Mouse (Mus musculus) bone marrow, adult 2 months (tissue): ENCODE results near the gene Aamp. TPM values are rescaled to one million over a fixed set of nuclear protein-coding genes. Genes with fewer than 3 reads are reported as not detected.

Experiments used
- H3K27ac ChIP-seq: fragments of 200-500 bp; 2 replicates; pipeline ENCODE4 v1.5.1; 2012; ENCODE audit warnings: low read depth, mild to moderate bottlenecking, control low read depth, inconsistent platforms, low read length; ENCODE audit not compliant: control insufficient read depth, poor library complexity, insufficient read depth
- H3K4me1 ChIP-seq: fragments of 200-500 bp; 2 replicates; pipeline ENCODE4 v1.6.1; 2011; ENCODE audit warnings: low read length; ENCODE audit not compliant: control insufficient read depth, insufficient read depth
- H3K4me3 ChIP-seq: fragments of 200-500 bp; replicated peaks from 2 replicates; pipeline ENCODE3; 2011; ENCODE audit warnings: mild to moderate bottlenecking, low read depth, low read length, control low read depth; ENCODE audit not compliant: control insufficient read depth
- CTCF ChIP-seq: fragments of 200-500 bp; IDR thresholded peaks from 2 replicates; pipeline ENCODE4 v1.5.1; 2011; ENCODE audit warnings: low read length, control low read depth; ENCODE audit not compliant: control insufficient read depth, insufficient read depth
- POLR2A ChIP-seq: fragments of 200-500 bp; IDR thresholded peaks from 2 replicates; pipeline ENCODE4 v1.6.1; 2011; ENCODE audit warnings: low read depth, mild to moderate bottlenecking, control low read depth, low read length, borderline replicate concordance; ENCODE audit not compliant: control insufficient read depth
- WGBS: fragments of 180-500 bp; shearing (Covaris S2); methylation state at CpG from one replicate; pipeline ENCODE4 v1.1.7; 2018; 5-methylcytosine and 5-hydroxymethylcytosine counted together
- polyA plus RNA-seq: library from polyadenylated mRNA; stranded (reverse); fragments of >200 nt; gene quantifications from 2 replicates; pipeline ENCODE4 v1.2.4, GENCODE M21; 2011; ENCODE audit warnings: low replicate concordance; ENCODE audit not compliant: missing spikeins, insufficient read depth, insufficient read length

The Aamp gene
- polyA plus RNA-seq, 1 experiment, result 76.6 TPM

DNA sequence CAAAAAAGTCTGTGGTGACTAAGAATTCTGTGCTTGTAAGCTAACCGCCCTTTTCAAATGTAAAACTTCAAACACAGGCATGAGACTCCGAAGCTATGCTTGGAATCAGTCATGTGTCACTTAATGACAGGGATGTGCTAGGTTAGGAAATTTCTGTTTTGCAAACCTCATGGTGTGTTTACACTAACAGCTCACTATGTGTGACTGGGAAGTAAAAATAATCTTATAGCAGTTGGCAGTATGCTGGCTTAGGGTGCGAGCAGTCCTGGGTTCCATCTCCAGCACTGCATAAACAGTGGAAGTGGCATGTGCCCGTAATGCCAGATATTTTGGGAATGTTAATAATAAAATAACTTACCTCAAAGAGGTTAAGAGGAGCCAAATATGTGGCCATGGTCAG lies 20.4 kb upstream of the Aamp start:
- Histone ChIP-seq H3K4me1 (no peaks in the 10 kb centered on the region; the same call in 1 of the 2 replicates), H3K4me3 (no peak overlapping the region), H3K27ac (no peak overlapping the region)
- 77% methylated on average over 4 of the region's 4 CpGs for WGBS
- TF ChIP-seq CTCF (no peak), POLR2A (no peak)

DNA sequence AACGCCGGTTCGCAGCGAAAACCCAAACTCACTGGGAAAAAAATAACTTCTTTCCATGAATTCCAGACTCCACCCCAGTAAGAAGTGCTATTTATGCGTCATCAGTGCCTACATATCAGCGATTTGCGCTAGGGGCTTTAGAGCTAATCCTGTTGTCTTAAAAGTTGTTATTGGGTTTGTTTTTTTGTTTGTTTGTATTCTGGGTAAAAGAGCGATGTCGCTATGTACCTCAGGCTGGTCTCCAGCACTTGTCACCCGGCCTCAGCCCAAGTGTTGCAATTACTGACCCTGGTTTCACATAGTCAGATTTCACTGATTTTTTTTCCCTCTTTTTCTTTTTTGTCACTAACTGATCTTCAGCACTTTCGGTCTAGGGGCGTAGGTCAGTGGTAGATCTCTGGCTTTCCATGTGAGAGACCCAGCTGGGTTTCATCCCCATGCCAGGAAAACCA lies 19.8 kb upstream of the Aamp start:
- WGBS, result 4% methylated on average over 12 of the region's 12 CpGs
- no peak for TF ChIP-seq CTCF
- TF ChIP-seq POLR2A, result no peak

DNA sequence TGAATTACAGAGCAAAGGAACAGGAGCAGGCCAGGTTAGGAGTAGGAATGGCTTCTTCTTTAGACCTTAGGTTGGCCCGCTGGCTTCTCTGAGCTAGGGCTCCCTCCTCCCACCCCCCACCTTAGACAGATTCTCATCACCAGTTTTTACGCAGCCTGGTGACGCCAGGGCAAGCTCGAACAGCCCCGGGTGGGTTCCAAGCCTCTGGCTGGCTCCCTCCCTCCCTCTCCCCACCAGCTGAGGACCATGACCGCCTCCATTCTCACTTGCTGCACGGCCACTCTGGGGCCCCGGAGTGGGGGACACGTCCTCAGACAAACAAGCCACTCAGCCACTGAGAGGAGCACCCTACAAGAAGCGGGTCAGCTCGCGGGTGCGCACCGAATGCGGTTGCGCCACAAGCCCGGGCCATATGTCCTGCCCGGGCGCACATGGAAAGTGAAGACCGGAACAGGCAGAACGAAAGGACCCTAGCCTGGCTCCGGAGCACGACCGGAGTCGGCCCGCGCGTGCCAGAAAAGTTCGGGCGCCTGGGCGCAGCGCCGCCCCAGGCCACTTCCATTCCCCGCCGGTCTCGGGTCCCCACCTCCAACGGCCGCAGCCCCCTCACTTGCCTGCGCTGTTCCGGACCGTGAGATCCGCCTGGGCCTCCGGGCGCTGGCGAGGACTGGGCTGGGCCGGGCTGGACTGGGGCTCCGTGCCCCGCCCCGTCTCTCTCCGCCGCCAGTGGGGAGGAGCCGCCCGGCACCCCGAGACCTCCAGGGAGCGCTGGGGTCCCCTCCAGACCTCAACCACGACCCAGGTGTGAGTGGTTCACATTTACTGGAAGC lies 19.2 kb upstream of the Aamp start:
- TF ChIP-seq CTCF (no peak), POLR2A (no peak; the same call in 1 of the 2 replicates)
- 1% methylated on average over 56 of the region's 56 CpGs for WGBS
- Histone ChIP-seq H3K27ac (peak overlapping the region; percentile 52; the same call in 1 of the 2 replicates), H3K4me1 (no peaks in the 10 kb centered on the region; the same call in 1 of the 2 replicates), H3K4me3 (peak overlapping the region; percentile 66)

More for the DNA sequence above, 19.8 kb upstream of the Aamp start:
- H3K4me3 ChIP-seq, result peak overlapping the region; percentile 66
- H3K27ac ChIP-seq, result 0 out of 2 replicates have a peak overlapping the region, but pooled peaks have one; percentile 52
- no peaks in the 10 kb centered on the region; the same call in 1 of the 2 replicates for H3K4me1 ChIP-seq

DNA sequence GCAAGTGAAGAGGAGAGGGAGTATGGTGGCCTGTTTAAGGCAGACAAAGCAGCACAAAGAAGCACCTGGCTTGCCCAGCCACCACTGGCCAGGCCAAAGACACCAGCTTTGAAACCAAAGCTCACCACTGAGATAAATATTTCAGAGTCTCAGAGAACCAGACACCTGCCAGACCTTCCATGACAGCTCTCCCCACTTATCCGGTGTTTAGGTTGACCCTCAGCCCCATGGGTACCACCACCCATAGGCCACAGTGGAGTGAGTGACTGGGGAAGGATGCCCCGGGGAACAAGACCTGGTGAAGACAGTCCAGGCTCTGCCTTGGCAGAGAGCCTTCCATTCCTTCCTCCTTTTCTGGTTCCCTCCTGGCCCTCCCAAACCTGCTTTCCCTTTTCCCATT lies 18.3 kb upstream of the Aamp start:
- WGBS, result 37% methylated on average over 2 of the region's 2 CpGs
- no peak overlapping the region for H3K4me3 ChIP-seq
- H3K27ac ChIP-seq, result no peak overlapping the region
- H3K4me1 ChIP-seq, result no peaks in the 10 kb centered on the region; the same call in 1 of the 2 replicates
- no peak for TF ChIP-seq CTCF
- TF ChIP-seq POLR2A, result no peak

DNA sequence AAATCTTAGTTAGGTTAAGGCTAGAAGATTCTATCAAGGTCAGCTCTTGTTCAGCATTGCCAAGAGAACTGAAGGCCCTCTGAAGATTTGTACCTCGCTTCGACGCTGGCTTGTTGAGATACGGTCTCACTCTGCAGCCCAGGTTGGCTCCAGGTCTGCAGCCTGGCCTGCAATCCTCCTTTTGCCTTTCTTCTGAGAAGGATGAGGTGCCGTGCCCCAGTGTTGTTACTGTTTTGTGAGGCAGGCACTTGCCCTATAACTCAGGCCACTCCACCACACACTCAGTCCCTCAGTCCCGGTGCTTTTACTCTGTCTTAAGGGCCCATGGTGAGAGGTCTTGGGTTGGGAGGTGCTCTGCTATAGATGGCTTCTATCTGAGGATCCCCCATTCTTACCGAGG lies 17.7 kb upstream of the Aamp start:
- Histone ChIP-seq H3K27ac (no peak overlapping the region), H3K4me1 (no peaks in the 10 kb centered on the region; the same call in 1 of the 2 replicates), H3K4me3 (no peak overlapping the region)
- WGBS, result 87% methylated on average over 7 of the region's 7 CpGs
- TF ChIP-seq POLR2A (no peak), CTCF (no peak)

DNA sequence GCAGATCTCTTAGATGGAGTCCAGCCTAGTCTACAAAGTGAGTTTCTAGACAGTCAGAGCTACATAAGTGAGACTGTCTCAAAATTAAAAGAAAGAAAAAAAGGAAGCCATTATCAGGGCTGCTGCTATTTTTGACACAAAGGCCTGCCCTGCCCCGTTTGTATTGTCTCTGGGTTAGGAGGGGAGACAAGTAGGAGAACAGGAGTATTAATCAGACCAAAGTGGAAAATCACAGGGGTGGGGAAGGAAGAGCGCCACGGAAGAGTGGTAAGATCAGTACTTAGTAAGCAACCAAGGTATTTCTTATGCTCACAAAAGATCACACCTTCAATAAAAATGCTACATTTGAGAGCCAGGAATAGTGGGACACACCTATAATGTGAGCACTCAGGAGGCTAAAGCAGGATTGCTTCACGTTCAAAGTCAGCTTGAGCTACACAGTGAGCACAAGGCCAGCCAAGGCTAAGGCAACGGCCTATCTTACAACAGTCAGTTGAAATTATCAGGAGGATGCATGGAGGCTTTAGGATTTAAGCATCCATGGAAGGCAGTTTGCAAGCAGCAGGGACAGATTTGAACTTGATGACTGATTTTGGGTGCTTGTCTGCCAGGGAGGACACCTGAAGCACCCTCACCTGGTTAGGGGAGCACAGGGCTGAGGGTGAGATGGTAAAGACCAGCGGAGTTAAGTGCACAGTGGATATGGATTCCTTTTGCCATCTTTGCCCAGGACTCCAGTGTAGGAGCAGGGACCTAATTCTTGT lies 16.0 kb upstream of the Aamp start:
- TF ChIP-seq POLR2A (no peak), CTCF (no peak)
- no peak overlapping the region for H3K27ac ChIP-seq
- WGBS, result 67% methylated on average over 6 of the region's 6 CpGs
- H3K4me3 ChIP-seq, result no peak overlapping the region
- no peaks in the 10 kb centered on the region; the same call in 1 of the 2 replicates for H3K4me1 ChIP-seq

DNA sequence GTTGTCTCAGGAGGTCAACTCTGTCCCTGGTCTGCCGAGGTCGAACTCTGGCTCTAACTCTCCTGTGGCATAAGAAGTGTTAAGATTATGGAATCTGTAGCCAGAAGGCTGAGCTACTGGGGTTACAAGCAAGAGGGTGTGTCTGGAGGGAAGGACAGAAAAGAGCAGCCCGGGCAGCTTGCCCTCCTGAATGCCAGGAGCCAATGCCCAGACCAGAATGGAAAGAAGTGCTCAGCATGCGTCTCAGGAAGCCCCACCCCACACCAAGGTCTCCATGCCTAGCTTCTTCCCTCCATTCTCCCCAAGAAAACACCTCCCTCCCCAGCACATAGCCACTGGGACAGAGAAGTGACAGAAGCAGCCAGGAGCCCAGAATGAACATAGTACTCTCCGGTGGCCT lies 14.5 kb upstream of the Aamp start:
- peaks cover 2% of the 10 kb centered on the region; the same call in 1 of the 2 replicates for H3K4me1 ChIP-seq

DNA sequence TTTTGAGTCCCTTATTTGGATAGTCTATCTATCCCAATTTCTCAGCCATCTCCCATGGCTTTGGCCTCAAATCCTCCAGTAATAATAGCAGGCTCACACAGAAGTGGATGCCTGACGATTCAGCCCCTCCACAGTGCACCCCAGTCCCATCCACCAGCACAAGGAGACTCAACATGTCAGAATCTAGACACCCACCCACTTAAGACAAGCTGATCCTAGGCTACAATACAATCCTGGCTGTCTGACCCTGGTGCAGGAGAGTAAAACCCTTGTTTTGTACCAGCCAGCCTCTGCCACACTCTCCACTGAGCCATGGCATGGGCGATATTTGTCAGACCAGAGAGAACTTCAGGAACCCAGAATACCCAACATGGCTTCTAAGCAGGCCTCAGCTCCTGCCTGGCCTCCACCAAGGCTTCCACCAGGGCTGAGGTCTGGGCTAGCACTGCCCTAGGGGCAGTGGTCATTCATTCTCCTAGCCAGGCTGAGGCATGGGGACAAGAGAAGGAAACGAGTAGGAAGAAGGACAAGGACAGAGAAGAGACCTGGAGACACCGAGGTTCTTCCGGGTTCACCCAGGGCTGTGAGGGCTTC lies 13.7 kb upstream of the Aamp start:
- no peak for TF ChIP-seq CTCF
- TF ChIP-seq POLR2A, result no peak
- Histone ChIP-seq H3K4me1 (peaks cover 2% of the 10 kb centered on the region; the same call in 1 of the 2 replicates), H3K27ac (no peak overlapping the region), H3K4me3 (no peak overlapping the region)
- 88% methylated on average over 5 of the region's 5 CpGs for WGBS

More for the DNA sequence above, 14.5 kb upstream of the Aamp start:
- 75% methylated on average over 5 of the region's 5 CpGs for WGBS
- no peak overlapping the region for H3K27ac ChIP-seq
- TF ChIP-seq CTCF (no peak), POLR2A (no peak)
- no peak overlapping the region for H3K4me3 ChIP-seq
